Mouse (Mus musculus) CH12.LX (cell line): ENCODE results near the gene Rtl5. TPM values are rescaled to one million over a fixed set of nuclear protein-coding genes. Genes with fewer than 3 reads are reported as not detected.
A peak's percentile ranks its signal among the peaks of the same experiment; 100 is the strongest.

ENCODE experiments used
- DNase-seq: peaks from one replicate; pipeline ENCODE4 v3.0.0-alpha.2; 2013; ENCODE audit errors: extremely low read depth
- H3K27ac ChIP-seq: 2 replicates; pipeline ENCODE4 v1.5.1; 2012; ENCODE audit warnings: low read depth, mild to moderate bottlenecking, control low read depth, moderate library complexity; ENCODE audit not compliant: insufficient read depth
- H3K27me3 ChIP-seq: replicated peaks from 2 replicates; pipeline ENCODE3; 2012; ENCODE audit warnings: inconsistent platforms
- H3K36me3 ChIP-seq, 2 experiments: replicated peaks in 1 of 2; 2 replicates each; pipeline versions ENCODE3 to v1.6.1; 2012; ENCODE audit warnings: inconsistent platforms in 1 of 2, low read length in 1 of 2, mild to moderate bottlenecking in 1 of 2, mixed read lengths in 1 of 2, moderate library complexity in 1 of 2; ENCODE audit not compliant: control insufficient read depth in 1 of 2, insufficient read depth in 1 of 2
- H3K4me1 ChIP-seq, 2 experiments: 2 replicates each; pipeline ENCODE4 v1.6.1; 2012; ENCODE audit warnings: inconsistent platforms in 1 of 2, moderate library complexity in 1 of 2; ENCODE audit not compliant: insufficient read depth in 2 of 2, control insufficient read depth in 1 of 2
- H3K4me2 ChIP-seq: 2 replicates; pipeline ENCODE4 v1.6.1; 2012; ENCODE audit warnings: low read depth, mild to moderate bottlenecking, control low read depth; ENCODE audit not compliant: poor library complexity, insufficient read depth, severe bottlenecking
- H3K4me3 ChIP-seq, 3 experiments: fragments of 150-350 bp in 1 of 3; sonication (generic) in 1 of 3; replicated peaks in 1 of 3; 2 replicates each; pipeline versions ENCODE3 to v1.5.1; 2011 to 2012; ENCODE audit warnings: low read depth in 2 of 3, low read length in 2 of 3, mild to moderate bottlenecking in 2 of 3, moderate library complexity in 2 of 3, control low read depth in 1 of 3, improper control_type of control experiment in 1 of 3, inconsistent platforms in 1 of 3, mixed read lengths in 1 of 3; ENCODE audit not compliant: poor library complexity in 1 of 3
- H3K79me2 ChIP-seq: replicated peaks from 2 replicates; pipeline ENCODE4 v1.6.1; 2012; ENCODE audit warnings: mild to moderate bottlenecking, moderate library complexity; ENCODE audit not compliant: control insufficient read depth, poor library complexity, insufficient read depth, severe bottlenecking; ENCODE audit errors: extremely low read depth
- H3K9ac ChIP-seq: 2 replicates; pipeline ENCODE4 v1.6.1; 2012; ENCODE audit warnings: low read depth, mild to moderate bottlenecking, control low read depth, moderate library complexity; ENCODE audit not compliant: insufficient read depth
- H3K9me3 ChIP-seq: replicated peaks from 2 replicates; pipeline ENCODE3; 2012; ENCODE audit warnings: low read length, inconsistent platforms, mixed read lengths
- BHLHE40 ChIP-seq: IDR thresholded peaks from 2 replicates; pipeline ENCODE4 v1.6.1; 2011; ENCODE audit warnings: mild to moderate bottlenecking, low read depth, low read length, improper control_type of control experiment
- CHD1 ChIP-seq: IDR thresholded peaks from 2 replicates; pipeline ENCODE4 v1.6.1; 2012; ENCODE audit warnings: low read depth, low read length, improper control_type of control experiment, inconsistent platforms
- CHD2 ChIP-seq: IDR thresholded peaks from 2 replicates; pipeline ENCODE4 v1.6.1; 2011; ENCODE audit warnings: low read length, improper control_type of control experiment
- ELF1 ChIP-seq: IDR thresholded peaks from 2 replicates; pipeline ENCODE4 v1.6.1; 2014; ENCODE audit warnings: low read depth, mild to moderate bottlenecking, inconsistent platforms, low read length, improper control_type of control experiment
- EP300 ChIP-seq: IDR thresholded peaks from 2 replicates; pipeline ENCODE4 v1.6.1; 2011; ENCODE audit warnings: low read length, improper control_type of control experiment
- GABPA ChIP-seq: IDR thresholded peaks from 2 replicates; pipeline ENCODE4 v1.6.1; 2012; ENCODE audit warnings: low read depth, low read length, improper control_type of control experiment, inconsistent platforms; ENCODE audit not compliant: insufficient replicate concordance
- HCFC1 ChIP-seq: IDR thresholded peaks from 2 replicates; pipeline ENCODE4 v1.6.1; 2012; ENCODE audit warnings: low read depth, mild to moderate bottlenecking, inconsistent platforms, low read length, improper control_type of control experiment
- JUN ChIP-seq: IDR thresholded peaks from 2 replicates; pipeline ENCODE4 v1.6.1; 2011; ENCODE audit warnings: low read depth, mild to moderate bottlenecking, low read length, improper control_type of control experiment, moderate library complexity; ENCODE audit not compliant: insufficient read depth
- MAZ ChIP-seq: IDR thresholded peaks from 2 replicates; pipeline ENCODE4 v1.6.1; 2012; ENCODE audit warnings: low read depth, mild to moderate bottlenecking, inconsistent platforms, low read length, improper control_type of control experiment, moderate library complexity
- MEF2A ChIP-seq: IDR thresholded peaks from 2 replicates; pipeline ENCODE4 v1.6.1; 2014; ENCODE audit warnings: low read depth, mild to moderate bottlenecking, inconsistent platforms, low read length, improper control_type of control experiment, borderline replicate concordance
- MXI1 ChIP-seq: IDR thresholded peaks from 2 replicates; pipeline ENCODE4 v1.6.1; 2011; ENCODE audit warnings: mild to moderate bottlenecking, low read depth, low read length, improper control_type of control experiment
- MYC ChIP-seq: IDR thresholded peaks from 2 replicates; pipeline ENCODE4 v1.6.1; 2011; ENCODE audit warnings: low read depth, mild to moderate bottlenecking, improper control_type of control experiment, low read length
- NELFE ChIP-seq: IDR thresholded peaks from 2 replicates; pipeline ENCODE4 v1.6.1; 2011; ENCODE audit warnings: low read depth, low read length, improper control_type of control experiment
- PAX5 ChIP-seq: IDR thresholded peaks from 2 replicates; pipeline ENCODE4 v1.6.1; 2012; ENCODE audit warnings: low read length, inconsistent platforms, mixed read lengths
- SMC3 ChIP-seq: IDR thresholded peaks from 2 replicates; pipeline ENCODE4 v1.6.1; 2011; ENCODE audit warnings: low read depth, low read length, improper control_type of control experiment
- TCF12 ChIP-seq: IDR thresholded peaks from 2 replicates; pipeline ENCODE4 v1.6.1; 2014; ENCODE audit warnings: low read depth, mild to moderate bottlenecking, inconsistent platforms, low read length, improper control_type of control experiment
- UBTF ChIP-seq: IDR thresholded peaks from 2 replicates; pipeline ENCODE4 v1.6.1; 2012; ENCODE audit warnings: low read depth, mild to moderate bottlenecking, inconsistent platforms, low read length, improper control_type of control experiment, moderate library complexity
- USF2 ChIP-seq: conservative IDR thresholded peaks from 2 replicates; pipeline ENCODE4 v1.6.1; 2011; ENCODE audit warnings: low read depth, low read length, improper control_type of control experiment
- ZKSCAN1 ChIP-seq: IDR thresholded peaks from 2 replicates; pipeline ENCODE4 v1.6.1; 2012; ENCODE audit warnings: low read depth, inconsistent platforms, low read length, improper control_type of control experiment, borderline replicate concordance
- ZMIZ1 ChIP-seq: IDR thresholded peaks from 2 replicates; pipeline ENCODE4 v1.6.1; 2012; ENCODE audit warnings: low read depth, mild to moderate bottlenecking, inconsistent platforms, low read length, improper control_type of control experiment
- dilution Hi-C: fragments of 300-500 bp; cut with MboI; formaldehyde crosslinking; loops from 2 replicates; pipeline ENCODE4 v1.14.3; 2020; ENCODE audit warnings: low sequenced_read_pairs; ENCODE audit not compliant: extremely low pct_unique_long_range_greater_than_20kb, extremely low pct_ligation_motif_present
- in situ Hi-C: fragments of 300-500 bp; cut with MboI; formaldehyde crosslinking; loops from 3 replicates; pipeline ENCODE4 v1.14.3; 2019; ENCODE audit warnings: low sequenced_read_pairs, low pct_ligation_motif_present, low pct_unique_long_range_greater_than_20kb, mixed read lengths
- polyA plus RNA-seq: library from polyadenylated mRNA; unstranded; fragments of >175 nt; gene quantifications from 2 replicates; pipeline ENCODE4 v1.2.1, GENCODE M21; 2012; ENCODE audit warnings: low read depth; ENCODE audit not compliant: insufficient read length
- total RNA-seq, 2 experiments: library from RNA; depleted of rRNA; stranded (reverse); fragments of 300-350 nt in 1 of 2; fragments of >200 nt in 1 of 2; gene quantifications; 2 replicates each; pipeline ENCODE4 v1.2.3; 2012 to 2014

Gene Rtl5
- total and polyA plus RNA-seq, 3 experiments = 0.51 to 0.79 (median 0.55) TPM

DNA sequence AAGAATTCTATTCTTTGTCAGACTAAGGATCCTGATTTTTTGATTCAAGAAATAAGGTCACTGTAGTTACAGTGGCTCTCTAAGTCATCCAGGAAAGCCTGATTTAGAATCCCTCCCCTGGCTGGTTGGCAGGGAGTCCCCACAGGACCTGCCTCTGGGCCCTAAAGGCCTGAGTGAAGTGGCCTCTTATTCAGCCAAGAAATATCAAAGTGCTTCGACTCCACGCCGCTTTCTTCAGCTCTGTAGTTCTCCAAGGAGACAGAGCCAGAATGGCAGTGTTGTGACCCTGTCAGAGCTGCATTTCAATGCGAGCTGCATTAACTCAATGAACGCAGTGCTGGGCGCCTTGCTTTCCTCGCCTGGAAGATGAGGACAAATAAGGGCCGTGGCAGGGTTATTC lies 38.7 kb downstream of the Rtl5 start:
- H3K4me2 ChIP-seq = peak overlapping the region; percentile 50
- DNase-seq = no peak
- dilution Hi-C loops = no loop called here
- H3K4me3 ChIP-seq = no peak overlapping the region
- TF ChIP-seq CHD1 (no peak), MAZ (no peak), UBTF (no peak), SMC3 (no peak), EP300 (no peak), HCFC1 (no peak), ZKSCAN1 (no peak), JUN (no peak), MYC (no peak)
- TF ChIP-seq, all 38 proteins: peak for 0
- H3K9ac ChIP-seq = no peak overlapping the region
- H3K27me3 ChIP-seq = no peaks in the 10 kb centered on the region
- H3K79me2 ChIP-seq = no peaks in the 10 kb centered on the region
- H3K9me3 ChIP-seq = no peaks in the 10 kb centered on the region
- no peaks in the 10 kb centered on the region for H3K36me3 ChIP-seq
- H3K27ac ChIP-seq = no peak overlapping the region
- in situ Hi-C loops = no loop called here
- peaks cover 18 to 54% of the 10 kb centered on the region in 2 experiments for H3K4me1 ChIP-seq

DNA sequence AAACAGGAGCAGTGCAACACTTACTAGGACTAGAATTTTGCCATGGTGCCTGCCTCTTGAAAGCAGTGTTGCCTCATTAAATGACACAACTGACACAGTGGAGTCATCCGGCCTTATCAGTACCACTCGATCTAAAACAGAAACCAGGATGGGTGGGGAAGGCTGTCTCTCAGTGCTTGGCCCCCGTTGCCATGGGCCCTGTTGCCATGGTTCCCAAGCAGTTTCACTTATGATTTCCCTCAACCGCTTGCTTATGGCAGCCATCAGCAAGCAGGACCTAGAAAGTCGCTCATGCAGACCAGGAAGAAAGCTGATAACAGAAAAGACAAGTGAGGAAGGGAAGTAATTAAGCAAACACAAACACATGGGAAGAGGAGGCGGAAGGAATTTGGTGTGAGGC lies 39.3 kb downstream of the Rtl5 start:
- no peaks in the 10 kb centered on the region for H3K9me3 ChIP-seq
- H3K27me3 ChIP-seq = no peaks in the 10 kb centered on the region
- no peak overlapping the region for H3K27ac ChIP-seq
- H3K4me1 ChIP-seq = peaks cover 15 to 48% of the 10 kb centered on the region in 2 experiments
- DNase-seq = peak; percentile 70
- no peak overlapping the region for H3K4me3 ChIP-seq
- in situ Hi-C loops = no loop called here
- H3K9ac ChIP-seq = no peak overlapping the region
- TF ChIP-seq JUN = no peak
- TF ChIP-seq BHLHE40 = no peak
- peak; percentile 99 for TF ChIP-seq MXI1
- TF ChIP-seq ELF1 = peak; percentile 42
- TF ChIP-seq MAZ = no peak
- no peak for TF ChIP-seq TCF12
- TF ChIP-seq, all 38 proteins: peak for 2
- Histone ChIP-seq H3K36me3 (no peaks in the 10 kb centered on the region), H3K79me2 (no peaks in the 10 kb centered on the region), H3K4me2 (no peak overlapping the region)
- dilution Hi-C loops = no loop called here

DNA sequence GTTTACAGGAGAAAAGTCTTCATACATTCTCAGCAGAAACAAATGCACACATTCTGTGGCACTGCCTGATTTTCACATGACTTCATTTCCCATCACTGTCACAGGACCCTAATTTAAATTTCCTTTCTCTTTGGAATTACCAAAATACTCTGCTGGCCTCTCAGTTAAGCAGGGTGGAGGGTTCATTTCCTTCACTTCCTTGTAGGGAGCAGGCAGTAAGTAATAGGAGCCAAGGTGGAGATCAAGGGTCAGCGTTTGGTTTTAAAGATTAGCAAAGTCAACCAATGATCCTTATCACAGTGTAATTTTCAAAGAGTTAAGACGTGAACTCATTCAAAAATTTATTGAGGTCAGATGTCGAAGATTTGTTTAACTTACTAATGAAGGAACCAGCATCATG lies 46.1 kb downstream of the Rtl5 start:
- Histone ChIP-seq H3K36me3 (no peaks in the 10 kb centered on the region), H3K27ac (no peak overlapping the region), H3K79me2 (no peaks in the 10 kb centered on the region), H3K4me2 (no peak overlapping the region), H3K9me3 (no peaks in the 10 kb centered on the region), H3K9ac (no peak overlapping the region), H3K27me3 (no peaks in the 10 kb centered on the region), H3K4me1 (0 out of 4 replicates have a peak, but pooled peaks cover 0 to 4% of the 10 kb centered on the region in 2 experiments), H3K4me3 (no peak overlapping the region)
- TF ChIP-seq PAX5 (no peak), BHLHE40 (no peak), USF2 (no peak), ELF1 (no peak), ZMIZ1 (no peak), CHD2 (no peak), JUN (no peak), MYC (no peak), NELFE (no peak), MAZ (no peak), MEF2A (no peak), GABPA (no peak), CHD1 (no peak)
- dilution Hi-C loops (no loop called here), in situ Hi-C loops (no loop called here)
- no peak for DNase-seq
